Mouse (Mus musculus): Measurements from ENCODE around the gene Grem1. TPM values are rescaled to one million over a fixed set of nuclear protein-coding genes. Genes with fewer than 3 reads are reported as not detected.

The Grem1 gene
- polyA plus RNA-seq, 1 experiment from 2014 or later = 0.21 TPM

GRCm38 (mm10) chr2:113781107-113781506 is 22.7 kb upstream of the Grem1 start:
- no peaks in the 10 kb centered on the region for H3K27me3 ChIP-seq (ENCODE audit: insufficient read depth, poor library complexity, severe bottlenecking)
- 91% methylated on average over 5 of the region's 5 CpGs for WGBS
- no peaks in the 10 kb centered on the region for H3K4me1 ChIP-seq (replicated peaks)
- H3K4me3 ChIP-seq = no peak overlapping the region
- H3K27ac ChIP-seq = no peak overlapping the region
- no peak for DNase-seq (ENCODE audit: low spot score)
- no peaks in the 10 kb centered on the region for H3K9me3 ChIP-seq
- H3K36me3 ChIP-seq = no peaks in the 10 kb centered on the region

GRCm38 (mm10) chr2:113779336-113779735 is 20.9 kb upstream of the Grem1 start:
- Histone ChIP-seq H3K9me3 (no peaks in the 10 kb centered on the region), H3K4me3 (no peak overlapping the region), H3K27me3 (ENCODE audit: insufficient read depth, poor library complexity, severe bottlenecking) (no peaks in the 10 kb centered on the region), H3K27ac (no peak overlapping the region), H3K36me3 (no peaks in the 10 kb centered on the region), H3K4me1 (replicated peaks) (no peaks in the 10 kb centered on the region)
- no peak for DNase-seq (ENCODE audit: low spot score)
- WGBS = 84% methylated on average over 3 of the region's 3 CpGs

GRCm38 (mm10) chr2:113778036-113778435 is 19.6 kb upstream of the Grem1 start:
- no peak overlapping the region for H3K4me3 ChIP-seq
- WGBS = 74% methylated on average over 6 of the region's 6 CpGs
- no peaks in the 10 kb centered on the region for H3K36me3 ChIP-seq
- H3K27me3 ChIP-seq (ENCODE audit: insufficient read depth, poor library complexity, severe bottlenecking) = no peaks in the 10 kb centered on the region
- H3K27ac ChIP-seq = no peak overlapping the region
- no peaks in the 10 kb centered on the region for H3K4me1 ChIP-seq (replicated peaks)
- DNase-seq (ENCODE audit: low spot score) = no peak
- H3K9me3 ChIP-seq = no peaks in the 10 kb centered on the region

GRCm38 (mm10) chr2:113776297-113776696 is 17.9 kb upstream of the Grem1 start:
- 91% methylated on average over 3 of the region's 3 CpGs for WGBS
- no peak for DNase-seq (ENCODE audit: low spot score)
- H3K4me1 ChIP-seq (replicated peaks) = no peaks in the 10 kb centered on the region
- H3K36me3 ChIP-seq = no peaks in the 10 kb centered on the region
- no peak overlapping the region for H3K27ac ChIP-seq
- no peaks in the 10 kb centered on the region for H3K27me3 ChIP-seq (ENCODE audit: insufficient read depth, poor library complexity, severe bottlenecking)
- H3K9me3 ChIP-seq = no peaks in the 10 kb centered on the region
- no peak overlapping the region for H3K4me3 ChIP-seq

GRCm38 (mm10) chr2:113774150-113774805 is 15.8 kb upstream of the Grem1 start:
- no peak overlapping the region for H3K27ac ChIP-seq
- no peaks in the 10 kb centered on the region for H3K4me1 ChIP-seq (replicated peaks)
- no peak for DNase-seq (ENCODE audit: low spot score)
- no peaks in the 10 kb centered on the region for H3K36me3 ChIP-seq
- no peaks in the 10 kb centered on the region for H3K27me3 ChIP-seq (ENCODE audit: insufficient read depth, poor library complexity, severe bottlenecking)
- WGBS = 81% methylated on average over 6 of the region's 6 CpGs
- no peaks in the 10 kb centered on the region for H3K9me3 ChIP-seq
- no peak overlapping the region for H3K4me3 ChIP-seq

- WGBS = 91% methylated on average over 8 of the region's 8 CpGs
- no peak for DNase-seq (ENCODE audit: low spot score)
- no peaks in the 10 kb centered on the region for H3K4me1 ChIP-seq (replicated peaks)
- H3K27ac ChIP-seq = no peak overlapping the region
- H3K9me3 ChIP-seq = no peaks in the 10 kb centered on the region
- no peaks in the 10 kb centered on the region for H3K36me3 ChIP-seq
- H3K27me3 ChIP-seq (ENCODE audit: insufficient read depth, poor library complexity, severe bottlenecking) = no peaks in the 10 kb centered on the region
- H3K4me3 ChIP-seq = no peak overlapping the region
Observed at GRCm38 (mm10) chr2:113768541-113769303, 10.3 kb upstream of the Grem1 start.

- Histone ChIP-seq H3K36me3 (no peaks in the 10 kb centered on the region), H3K9me3 (no peaks in the 10 kb centered on the region), H3K4me1 (replicated peaks) (no peaks in the 10 kb centered on the region), H3K27me3 (ENCODE audit: insufficient read depth, poor library complexity, severe bottlenecking) (peaks cover under 1% of the 10 kb centered on the region), H3K27ac (no peak overlapping the region), H3K4me3 (no peak overlapping the region)
- 70% methylated on average over 1 of the region's 1 CpGs for WGBS
- DNase-seq (ENCODE audit: low spot score) = no peak
Observed at GRCm38 (mm10) chr2:113765885-113766284, 7.4 kb upstream of the Grem1 start.

- Histone ChIP-seq H3K27me3 (ENCODE audit: insufficient read depth, poor library complexity, severe bottlenecking) (peaks cover 10% of the 10 kb centered on the region), H3K4me3 (no peak overlapping the region), H3K27ac (no peak overlapping the region), H3K4me1 (replicated peaks) (no peaks in the 10 kb centered on the region), H3K36me3 (no peaks in the 10 kb centered on the region), H3K9me3 (no peaks in the 10 kb centered on the region)
- no peak for DNase-seq (ENCODE audit: low spot score)
- WGBS = 85% methylated on average over 5 of the region's 5 CpGs
Observed at GRCm38 (mm10) chr2:113764968-113765367, 6.5 kb upstream of the Grem1 start.

GRCm38 (mm10) chr2:113757525-113758310 is 728 bp downstream of the Grem1 start:
- Histone ChIP-seq H3K36me3 (no peaks in the 10 kb centered on the region), H3K4me3 (peak overlapping the region; percentile 66), H3K9me3 (no peaks in the 10 kb centered on the region), H3K27me3 (ENCODE audit: insufficient read depth, poor library complexity, severe bottlenecking) (peaks cover 68% of the 10 kb centered on the region), H3K27ac (peak overlapping the region; percentile 40; the same call in 1 of the 2 replicates), H3K4me1 (replicated peaks) (peaks cover 32% of the 10 kb centered on the region)
- peak; percentile 65 for DNase-seq (ENCODE audit: low spot score)
- WGBS = under 1% methylated on average over 47 of the region's 47 CpGs

- Histone ChIP-seq H3K27me3 (ENCODE audit: insufficient read depth, poor library complexity, severe bottlenecking) (peaks cover 68% of the 10 kb centered on the region), H3K36me3 (no peaks in the 10 kb centered on the region), H3K4me1 (replicated peaks) (peaks cover 32% of the 10 kb centered on the region), H3K27ac (no peak overlapping the region), H3K9me3 (no peaks in the 10 kb centered on the region), H3K4me3 (peak overlapping the region; percentile 66)
- DNase-seq (ENCODE audit: low spot score) = no peak
- 2% methylated on average over 12 of the region's 12 CpGs for WGBS
Observed at GRCm38 (mm10) chr2:113756924-113757524, 1.4 kb downstream of the Grem1 start.

- no peak overlapping the region for H3K4me3 ChIP-seq
- H3K27ac ChIP-seq = no peak overlapping the region
- H3K36me3 ChIP-seq = no peaks in the 10 kb centered on the region
- no peaks in the 10 kb centered on the region for H3K4me1 ChIP-seq (replicated peaks)
- DNase-seq (ENCODE audit: low spot score) = no peak
- H3K9me3 ChIP-seq = no peaks in the 10 kb centered on the region
- H3K27me3 ChIP-seq (ENCODE audit: insufficient read depth, poor library complexity, severe bottlenecking) = peaks cover 9% of the 10 kb centered on the region
- WGBS = 79% methylated on average over 12 of the region's 12 CpGs
Observed at GRCm38 (mm10) chr2:113749721-113750120, 8.7 kb downstream of the Grem1 start.

- Histone ChIP-seq H3K9me3 (no peaks in the 10 kb centered on the region), H3K27ac (no peak overlapping the region), H3K36me3 (no peaks in the 10 kb centered on the region), H3K4me1 (replicated peaks) (no peaks in the 10 kb centered on the region), H3K27me3 (ENCODE audit: insufficient read depth, poor library complexity, severe bottlenecking) (peaks cover 5% of the 10 kb centered on the region), H3K4me3 (no peak overlapping the region)
- DNase-seq (ENCODE audit: low spot score) = no peak
- 93% methylated on average over 9 of the region's 9 CpGs for WGBS
Observed at GRCm38 (mm10) chr2:113749309-113749708, 9.1 kb downstream of the Grem1 start.
